Mouse (Mus musculus) cerebellum, postnatal 25 days (tissue): Measurements from ENCODE around the gene Tmem120a.

ENCODE experiments used
- DNase-seq, 2 experiments: peaks; one replicate each; pipeline ENCODE4 v3.0.0; 2021; ENCODE audit warnings: mixed read lengths in 2 of 2

Gene Tmem120a

GRCm38 (mm10) chr5:135707855-135708254, 36.4 kb downstream of the Tmem120a start:
- no peak for DNase-seq

DNA sequence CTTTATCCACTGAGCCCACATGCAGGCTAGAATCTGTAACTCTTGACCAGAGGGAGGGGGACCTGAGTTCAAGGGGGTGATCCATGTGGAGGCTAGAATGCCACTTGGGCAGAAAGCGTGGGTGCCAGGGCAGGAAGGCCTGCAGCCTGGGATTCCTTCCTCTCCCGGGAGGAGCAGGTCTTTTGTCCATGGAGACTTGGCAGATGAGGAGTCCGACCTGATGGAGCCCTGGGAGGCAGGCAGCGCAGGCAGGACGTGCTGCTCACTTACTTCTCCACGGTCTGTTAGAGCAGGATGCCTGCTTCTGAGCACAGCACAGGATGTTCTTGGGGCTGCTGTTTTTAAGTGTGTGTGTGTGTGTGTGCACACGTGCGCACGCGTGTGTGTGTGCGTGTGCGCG, 37.2 kb downstream of the Tmem120a start:
- DNase-seq = peak in 1 of 2 experiments; percentile 25

DNA sequence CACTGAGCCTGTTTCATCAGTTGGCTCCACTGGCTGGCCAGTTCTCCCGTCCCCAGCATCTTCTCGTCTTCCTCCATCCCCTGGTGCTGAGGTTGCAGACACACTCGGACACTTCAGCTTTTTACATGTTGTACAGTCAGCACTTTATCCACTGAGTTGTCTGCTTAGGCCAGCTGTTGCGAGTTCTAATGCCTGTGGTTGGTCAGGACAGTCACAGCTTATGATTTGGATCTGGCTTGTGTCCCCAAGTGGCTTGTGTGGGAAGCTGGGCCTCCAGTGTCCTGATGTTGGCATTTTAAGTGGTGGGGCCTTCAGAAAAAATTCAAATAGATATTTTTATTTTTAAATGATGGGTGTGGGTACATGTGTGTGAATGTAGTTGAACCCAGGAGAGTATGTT, 38.9 kb downstream of the Tmem120a start:
- no peak for DNase-seq

GRCm38 (mm10) chr5:135703431-135703830, 40.8 kb downstream of the Tmem120a start:
- DNase-seq = no peak

GRCm38 (mm10) chr5:135702682-135703192, 41.5 kb downstream of the Tmem120a start:
- no peak for DNase-seq

DNA sequence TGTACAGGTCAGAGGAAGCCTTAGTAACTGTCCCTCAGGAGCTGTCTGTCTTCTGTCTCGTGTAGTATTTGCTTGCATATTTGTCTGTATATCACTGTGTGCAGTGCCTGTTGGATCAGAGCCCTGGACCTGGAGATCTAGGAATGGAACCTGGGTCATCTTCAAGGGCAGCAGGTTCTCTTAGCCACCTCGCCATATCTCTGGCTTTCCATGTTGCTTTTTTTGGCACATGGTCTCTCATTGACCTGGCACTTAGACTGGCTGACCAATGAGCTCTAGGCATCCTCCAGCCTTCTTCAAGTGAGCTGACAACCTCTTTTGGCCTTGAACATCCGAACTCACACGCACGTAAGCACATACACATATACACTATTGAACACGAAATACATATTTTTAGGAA, 42.1 kb downstream of the Tmem120a start:
- DNase-seq = no peak

DNA sequence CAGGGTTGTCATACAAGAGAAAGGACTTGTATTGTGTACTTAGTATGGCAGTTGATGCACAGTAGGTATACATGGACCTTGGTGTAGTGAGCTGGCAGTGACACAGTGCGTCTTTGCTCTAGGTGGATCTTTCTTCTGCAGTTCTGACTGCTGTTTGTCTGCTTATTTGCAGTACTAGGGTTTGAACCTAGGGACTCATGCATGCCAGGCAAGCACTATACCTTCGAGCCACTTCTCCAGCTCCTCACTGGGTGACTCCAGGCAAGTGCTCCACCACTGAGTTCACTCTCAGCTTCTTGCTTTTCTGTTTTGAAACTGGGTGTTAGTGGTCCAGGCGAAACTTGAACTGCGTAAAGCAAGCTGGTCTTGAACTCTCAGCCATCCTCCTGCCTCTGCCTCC, 42.6 kb downstream of the Tmem120a start:
- no peak for DNase-seq

DNA sequence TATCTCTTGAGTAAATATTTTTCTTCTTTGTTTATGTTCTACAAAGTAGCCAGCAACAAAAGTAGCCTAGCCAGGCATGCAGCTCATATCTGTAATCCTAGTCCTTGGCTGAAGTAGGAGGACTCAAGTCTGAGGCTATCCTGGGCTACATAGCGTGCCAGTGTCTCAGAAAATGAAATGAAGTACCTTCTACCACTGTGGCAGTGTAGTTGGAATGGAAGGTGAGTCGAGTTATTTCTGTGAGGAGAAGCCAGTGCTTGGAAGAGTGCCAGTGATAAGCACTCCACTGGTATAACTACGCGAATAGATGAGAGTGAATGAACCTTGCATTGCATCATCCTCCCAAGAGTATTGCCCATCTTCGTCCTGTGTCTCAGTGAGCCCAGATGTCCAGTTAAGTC, 46.5 kb downstream of the Tmem120a start:
- no peak for DNase-seq

- DNase-seq = no peak
Measured at GRCm38 (mm10) chr5:135695277-135695721, 48.9 kb downstream of the Tmem120a start.

- DNase-seq = peak in 1 of 2 experiments; percentile 37
Measured at GRCm38 (mm10) chr5:135693281-135693853, 50.9 kb downstream of the Tmem120a start.

- no peak for DNase-seq
Measured at GRCm38 (mm10) chr5:135691266-135691665, 53.0 kb downstream of the Tmem120a start.

- no peak for DNase-seq
Measured at GRCm38 (mm10) chr5:135690401-135690800, 53.8 kb downstream of the Tmem120a start.
